Mouse (Mus musculus) C2C12 (cell line): ENCODE measurements around the gene Pcgf6.

ENCODE experiments used
- CEBPB ChIP-seq: IDR thresholded peaks from one replicate; pipeline ENCODE4 v1.6.1; 2011; ENCODE audit warnings: low read depth, mild to moderate bottlenecking, control low read depth, moderate library complexity
- CTCF ChIP-seq: IDR thresholded peaks from one replicate; pipeline ENCODE4 v1.5.1; 2011; ENCODE audit not compliant: control insufficient read depth, insufficient read depth, insufficient read length
- FOSL1 ChIP-seq: IDR thresholded peaks from one replicate; pipeline ENCODE4 v1.8.0; 2011; ENCODE audit warnings: mild to moderate bottlenecking, low read length; ENCODE audit not compliant: poor library complexity, insufficient read depth, severe bottlenecking
- MAX ChIP-seq: IDR thresholded peaks from one replicate; pipeline ENCODE4 v1.6.1; 2011; ENCODE audit warnings: mild to moderate bottlenecking, control low read depth
- MYOD1 ChIP-seq: IDR thresholded peaks from one replicate; pipeline ENCODE4 v1.6.1; 2011; ENCODE audit warnings: low read depth; ENCODE audit not compliant: control insufficient read depth, insufficient read length
- MYOG ChIP-seq: IDR thresholded peaks from one replicate; pipeline ENCODE4 v1.6.1; 2011; ENCODE audit not compliant: control insufficient read depth, insufficient read length; ENCODE audit errors: extremely low read depth
- USF1 ChIP-seq: IDR thresholded peaks from one replicate; pipeline ENCODE4 v1.6.1; 2011; ENCODE audit warnings: low read depth, mild to moderate bottlenecking, control low read depth, moderate library complexity

DNA sequence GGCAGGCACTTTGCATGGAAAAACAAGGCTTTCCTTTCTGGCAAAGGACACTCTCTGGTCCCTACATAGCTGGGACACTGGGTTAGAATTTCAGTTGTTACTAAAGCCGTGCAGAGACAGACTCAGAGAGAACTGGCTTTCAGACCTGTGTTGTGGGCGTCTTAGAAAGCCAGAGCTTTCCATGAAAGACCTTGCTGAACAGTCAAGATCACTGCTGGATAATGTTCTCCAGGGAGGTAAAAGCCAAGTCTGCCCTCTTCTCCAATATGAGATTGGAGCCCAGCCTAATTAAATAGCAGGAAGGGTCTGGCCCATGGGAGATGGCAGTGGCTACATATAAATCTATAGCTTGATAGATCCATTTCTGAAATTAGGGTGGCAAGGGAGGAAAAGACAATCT lies 32.4 kb downstream of the Pcgf6 start:
- no peak for TF ChIP-seq CTCF
- no peak for TF ChIP-seq CEBPB
- no peak for TF ChIP-seq MYOG
- TF ChIP-seq FOSL1 = no peak
- no peak for TF ChIP-seq MAX
- no peak for TF ChIP-seq MYOD1
- TF ChIP-seq USF1 = no peak
